Mouse (Mus musculus) cerebellum, postnatal 14 days (tissue): ENCODE data around the gene Ap2m1.

Source experiments
- DNase-seq, 2 experiments: peaks; one replicate each; pipeline ENCODE4 v3.0.0; 2021; ENCODE audit warnings: mixed read lengths in 2 of 2

Gene Ap2m1

DNA sequence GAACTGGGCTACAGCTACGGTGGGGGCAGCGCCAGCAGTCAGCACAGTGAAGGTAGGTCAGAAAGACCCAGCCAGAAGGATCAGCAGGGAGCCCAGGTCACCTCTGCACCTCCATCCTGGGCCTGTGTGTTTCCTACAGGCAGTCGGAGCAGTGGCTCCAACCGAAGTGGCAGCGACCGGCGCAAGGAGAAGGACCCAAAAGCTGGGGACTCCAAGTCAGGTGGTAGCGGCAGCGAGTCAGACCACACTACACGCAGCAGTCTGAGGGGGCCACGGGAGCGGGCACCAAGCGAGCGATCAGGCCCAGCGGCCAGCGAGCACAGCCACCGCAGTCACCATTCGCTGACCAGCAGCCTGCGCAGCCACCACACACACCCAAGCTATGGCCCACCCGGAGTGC lies 4.3 kb upstream of the Ap2m1 start:
- DNase-seq, result no peak

DNA sequence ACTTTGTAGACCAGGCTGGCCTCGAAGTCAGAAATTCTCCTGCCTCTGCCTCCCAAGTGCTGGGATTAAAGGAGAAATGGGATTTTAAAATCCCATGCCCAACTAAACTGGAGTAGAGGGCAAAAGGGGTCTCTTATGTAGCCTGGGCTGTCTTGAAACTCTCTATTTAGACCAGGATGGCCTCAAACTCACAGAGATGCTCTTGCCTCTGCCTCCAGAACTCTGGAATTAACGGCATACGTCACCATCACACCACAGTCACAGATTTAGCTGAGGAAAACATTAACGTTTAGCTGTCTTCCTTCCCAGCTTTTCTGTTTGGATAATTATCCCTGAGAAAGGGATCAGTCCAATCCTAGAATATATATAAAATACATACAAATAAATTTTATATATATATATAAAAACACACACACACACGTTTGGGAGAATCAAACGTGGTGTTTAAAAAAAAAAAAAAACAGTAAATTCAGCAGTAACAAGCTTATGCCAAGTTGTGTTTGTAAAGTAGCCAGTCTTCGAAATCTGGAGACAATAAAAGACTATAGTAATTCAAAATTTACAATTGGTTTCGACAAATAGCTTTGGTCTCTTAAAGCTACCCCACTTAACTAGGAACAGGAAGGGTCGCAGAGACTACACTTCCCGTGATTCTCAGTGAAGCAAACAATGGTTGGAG lies 522 bp upstream of the Ap2m1 start:
- DNase-seq, result no peak

DNA sequence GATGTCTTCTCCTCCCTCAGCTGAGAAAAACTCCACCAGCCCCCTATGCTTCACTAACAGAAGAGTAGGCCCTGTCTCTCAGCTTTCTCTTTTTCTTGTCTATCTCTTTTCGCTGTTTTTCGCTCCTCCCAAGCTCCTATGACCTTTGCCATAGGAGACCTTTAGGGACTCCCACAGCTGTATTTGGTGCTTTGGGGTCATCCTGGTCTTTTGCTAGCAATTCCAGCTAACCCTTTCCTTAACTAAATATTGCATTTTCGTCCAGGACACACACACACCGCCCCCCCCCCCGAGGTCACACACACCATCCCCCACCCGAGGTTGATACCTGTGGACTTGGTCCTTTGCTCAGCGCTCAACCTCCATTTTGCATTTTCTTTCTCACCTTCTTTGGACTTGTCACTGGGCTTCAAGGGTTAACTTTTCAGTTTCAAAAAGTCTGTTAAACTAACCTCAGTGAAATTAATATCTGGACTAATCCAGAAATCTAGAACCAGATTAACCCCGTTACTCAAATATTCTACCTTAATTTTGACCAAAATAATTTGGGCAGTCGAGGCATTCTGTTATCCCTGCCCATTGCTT lies 895 bp downstream of the Ap2m1 start:
- DNase-seq, result no peak

DNA sequence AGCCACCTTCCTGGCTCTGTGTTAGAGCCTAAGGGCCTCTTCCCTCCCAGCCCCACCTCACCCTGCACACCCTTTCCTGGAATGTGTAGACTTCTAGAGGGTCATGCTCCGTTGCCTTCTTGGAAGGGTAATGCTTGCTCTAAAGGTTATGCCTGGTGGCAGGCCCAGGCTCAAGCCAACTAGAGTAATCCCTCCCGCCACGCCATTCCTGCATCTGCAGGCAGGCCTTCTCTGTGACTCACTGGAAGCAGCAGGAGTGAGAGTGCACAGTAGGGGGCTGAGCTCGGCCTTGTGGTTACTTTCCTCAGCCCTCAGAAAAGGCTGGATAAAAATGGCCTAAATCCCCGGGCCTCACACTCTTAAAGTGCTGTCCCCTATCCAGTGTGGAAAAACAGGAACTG lies 1.8 kb downstream of the Ap2m1 start:
- DNase-seq, result peak; percentile 46 to 62

DNA sequence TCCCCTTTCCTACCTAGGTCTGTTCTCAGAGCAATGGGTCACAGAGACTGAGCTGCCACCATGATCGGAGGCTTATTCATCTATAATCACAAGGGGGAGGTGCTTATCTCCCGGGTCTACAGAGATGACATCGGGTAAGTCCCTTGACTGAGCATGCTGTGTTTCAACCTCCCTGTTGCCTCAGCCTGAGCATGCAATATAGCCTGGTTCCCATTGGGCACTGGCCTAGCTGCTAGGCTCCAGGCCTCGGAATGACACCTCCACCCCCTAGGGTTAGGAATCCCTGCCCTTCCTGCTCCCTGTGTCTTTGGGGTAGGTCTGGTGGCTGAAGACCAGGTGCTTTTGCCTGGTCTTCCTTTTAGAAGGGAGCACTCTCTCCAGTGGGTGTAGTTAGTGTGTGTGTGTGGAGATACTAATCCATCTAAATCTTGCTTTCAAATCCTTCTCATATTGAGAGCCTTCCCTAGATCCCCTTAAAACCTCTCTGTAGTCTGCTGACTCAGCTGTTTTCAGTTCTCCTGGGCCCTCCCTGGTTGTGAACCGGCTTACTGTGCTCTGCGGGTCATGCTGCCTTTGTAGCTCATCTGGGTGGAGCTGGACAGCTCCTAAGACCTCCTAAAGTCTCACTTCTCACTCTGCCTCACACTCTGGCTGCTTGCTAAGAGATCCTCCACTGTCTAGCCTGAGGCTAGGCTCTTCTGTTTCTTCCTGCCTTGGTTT lies 2.5 kb downstream of the Ap2m1 start:
- no peak for DNase-seq

DNA sequence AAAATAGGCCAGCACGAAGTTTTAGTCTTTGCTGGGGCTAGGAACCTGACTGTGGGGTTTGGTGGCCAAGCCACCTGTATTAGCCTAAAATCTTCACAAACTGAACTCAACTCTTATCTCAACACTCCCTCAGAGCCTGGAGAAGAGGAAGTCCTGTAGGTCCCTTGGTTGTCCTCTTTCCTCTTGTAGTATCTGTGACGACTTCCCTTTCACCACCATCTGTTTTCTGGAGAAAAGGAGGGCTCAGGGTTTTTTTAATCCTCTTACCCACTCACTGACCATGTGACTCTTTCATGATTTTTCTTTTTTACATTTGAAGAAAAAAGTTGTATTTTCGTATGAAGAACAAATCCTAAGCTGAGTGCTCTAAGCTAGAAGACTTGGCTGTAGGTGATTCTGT lies 4.4 kb downstream of the Ap2m1 start:
- no peak for DNase-seq

DNA sequence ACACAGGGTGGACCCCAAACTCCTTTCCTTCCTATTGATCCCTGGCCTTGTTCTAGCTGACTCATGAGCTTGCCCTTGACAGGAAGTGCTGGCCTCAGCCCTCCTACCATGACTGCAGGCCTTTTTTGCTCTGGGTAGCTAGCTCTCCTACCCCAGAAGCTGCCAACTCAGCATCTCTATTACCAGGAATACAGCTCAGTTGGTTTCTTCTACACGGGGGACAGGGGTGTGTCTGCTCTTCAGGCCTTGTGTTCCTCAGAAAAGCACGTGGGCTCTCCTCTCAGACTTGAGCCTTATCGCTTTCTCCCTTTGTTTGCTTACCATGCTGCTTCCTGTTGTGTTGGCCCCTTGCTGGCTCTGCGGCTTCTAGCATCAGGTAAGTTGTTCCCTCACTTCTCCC lies 5.2 kb downstream of the Ap2m1 start:
- DNase-seq, result no peak

DNA sequence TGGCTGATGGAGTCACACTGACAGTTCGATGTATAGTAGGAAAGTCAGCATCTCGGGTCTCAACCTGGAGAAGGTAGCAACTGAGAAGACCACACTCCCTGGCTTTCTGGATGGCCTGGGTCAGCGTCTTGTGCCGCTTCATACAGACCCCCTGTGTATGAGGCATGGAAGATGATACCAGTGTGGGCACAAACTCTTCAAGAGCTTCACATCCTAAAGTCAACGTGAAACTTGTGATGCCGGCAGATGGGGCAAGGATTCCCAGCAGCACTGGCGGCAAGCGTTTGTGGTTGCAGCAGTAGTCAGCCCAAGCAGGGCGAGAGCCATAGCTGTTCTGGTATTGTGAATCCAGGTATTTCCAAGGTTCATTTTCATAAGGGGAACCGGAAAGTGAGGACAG lies 10.4 kb downstream of the Ap2m1 start:
- no peak for DNase-seq

DNA sequence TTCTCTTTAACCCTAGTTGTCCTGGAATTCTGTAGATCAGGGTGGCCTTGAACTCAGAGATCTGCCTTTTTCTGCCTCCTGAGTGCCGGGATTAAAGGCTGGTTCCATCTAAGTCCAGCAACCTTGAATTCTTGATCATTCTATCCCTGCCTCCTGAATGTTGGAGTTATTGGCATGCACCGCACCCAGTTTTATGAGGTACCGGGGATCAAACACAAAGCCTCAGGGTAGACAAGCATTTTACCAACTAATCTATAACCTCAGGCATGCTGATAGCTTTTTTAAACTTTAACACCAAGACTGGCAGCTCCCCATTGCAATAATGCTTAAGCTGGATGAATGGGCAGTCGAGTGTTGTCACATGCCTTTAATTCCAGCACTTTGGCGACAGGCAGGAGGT lies 12.1 kb downstream of the Ap2m1 start:
- DNase-seq, result no peak

DNA sequence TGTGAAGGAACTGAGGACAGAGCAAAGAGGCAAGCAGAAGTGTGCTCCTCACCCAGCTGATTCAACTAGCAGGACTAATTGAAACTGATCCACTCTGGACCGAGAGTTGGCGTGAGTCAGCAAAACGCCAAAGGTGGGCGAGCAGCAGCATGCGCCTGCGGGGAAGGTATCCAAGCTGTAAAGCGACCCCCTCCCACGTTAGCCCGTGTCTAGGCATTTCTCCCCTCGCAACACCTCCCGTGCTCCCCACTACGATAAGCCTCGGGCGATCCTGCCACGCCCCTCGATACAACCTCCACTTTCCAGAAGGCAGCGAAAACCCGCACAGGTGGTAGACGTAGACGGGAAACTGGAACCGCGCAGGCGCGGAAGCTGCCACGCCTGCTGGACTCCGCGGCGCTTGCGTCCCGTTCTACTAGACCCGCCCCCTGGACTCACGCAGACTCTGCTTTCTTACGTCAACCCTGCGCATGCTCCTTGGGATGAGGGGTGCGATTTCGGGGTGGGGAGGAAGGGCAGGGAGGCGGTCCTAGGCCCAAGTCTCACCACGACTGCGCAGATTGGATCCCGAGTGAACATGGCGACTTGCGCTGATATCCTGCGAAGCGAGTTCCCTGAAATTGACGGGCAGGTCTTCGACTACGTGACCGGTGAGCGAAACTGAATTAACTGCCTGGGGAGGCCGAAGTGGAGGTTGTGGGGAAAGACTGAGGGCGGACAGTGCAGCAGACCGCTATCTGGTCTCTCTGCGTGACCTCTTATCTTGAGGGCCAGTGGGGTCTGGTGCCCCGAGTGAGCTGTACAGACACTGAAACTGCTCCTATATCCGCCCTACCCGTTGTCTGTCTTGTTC lies 13.0 kb downstream of the Ap2m1 start, which contains the start of gene Abcf3:
Abcf3 (plus strand) TSS at position 482 of the 853 bp plus-strand sequence.
- DNase-seq, result peak; percentile 98

DNA sequence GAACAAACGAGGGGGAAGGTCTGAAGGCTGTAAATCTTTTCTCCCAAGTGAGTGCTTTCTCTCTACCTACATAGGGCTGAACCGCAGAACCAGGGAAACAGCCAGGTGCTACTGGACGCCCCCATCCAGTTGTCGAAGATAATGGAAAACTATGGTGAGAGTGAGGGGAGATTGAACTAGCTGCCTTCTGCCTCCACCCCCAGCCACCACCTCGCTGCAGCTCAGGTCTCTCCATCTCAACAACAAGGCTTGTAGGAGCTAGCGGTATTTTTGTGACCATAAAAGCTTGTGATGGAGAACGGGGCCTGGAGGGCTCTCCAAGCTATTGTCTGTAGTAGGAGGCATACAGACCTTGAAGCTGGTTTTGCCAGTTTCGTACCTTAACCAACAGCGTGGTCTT lies 13.9 kb downstream of the Ap2m1 start:
- DNase-seq, result no peak

DNA sequence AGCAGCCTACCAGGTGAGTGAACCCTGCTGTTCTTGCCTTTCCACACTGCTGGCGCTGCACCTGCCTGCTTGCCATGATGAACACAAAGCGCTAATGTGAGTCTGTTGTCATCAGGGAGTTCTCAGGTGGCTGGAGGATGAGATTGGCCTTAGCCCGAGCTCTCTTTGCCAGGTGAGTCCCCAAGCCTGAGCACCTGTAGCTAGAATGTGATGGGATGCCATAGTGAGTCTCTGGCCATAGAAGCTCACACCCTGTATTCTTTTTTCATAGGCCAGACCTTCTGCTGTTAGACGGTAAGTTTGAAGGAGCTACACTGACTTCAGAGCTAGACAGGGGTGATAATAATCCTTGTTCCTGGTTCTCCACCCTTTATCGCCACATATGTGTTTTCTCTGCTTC lies 16.4 kb downstream of the Ap2m1 start:
- no peak for DNase-seq

DNA sequence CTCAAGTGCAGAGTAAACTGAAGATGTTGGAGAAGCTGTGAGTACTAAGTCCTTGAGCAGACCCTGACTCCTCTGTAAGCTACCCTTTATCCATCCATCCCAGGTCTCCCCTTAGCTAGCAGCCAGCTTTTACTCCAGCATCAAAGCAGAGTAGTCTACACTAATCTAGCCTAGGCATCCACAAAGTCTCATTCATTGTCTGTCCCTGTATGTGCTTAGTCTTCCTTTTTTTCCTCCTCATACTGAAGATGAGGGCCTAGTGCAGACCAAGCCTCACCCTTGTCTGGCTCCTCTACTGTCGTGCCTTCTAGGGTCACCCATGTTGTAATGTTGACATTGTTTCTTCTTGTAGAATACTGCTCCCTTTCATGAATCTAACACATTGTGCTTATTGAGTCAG lies 17.3 kb downstream of the Ap2m1 start:
- no peak for DNase-seq

DNA sequence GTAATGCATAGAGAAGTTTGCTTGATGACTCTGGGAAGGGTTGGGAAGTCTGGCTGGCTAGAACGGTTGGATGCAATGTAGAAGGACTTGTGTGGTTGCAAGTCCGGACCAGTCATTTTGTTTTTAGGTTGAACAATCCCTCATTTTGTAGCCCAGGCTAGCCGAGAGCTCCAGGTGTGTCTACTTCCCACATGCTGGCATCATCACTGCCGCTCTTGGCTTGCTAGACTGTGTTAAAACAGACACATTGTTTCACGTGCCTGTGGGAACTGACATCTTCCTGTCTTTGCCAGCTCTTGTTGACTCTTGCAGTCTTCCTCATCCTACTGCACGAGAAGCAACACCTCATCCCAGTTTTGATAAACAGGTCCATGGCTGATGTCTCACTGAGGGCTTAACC lies 19.7 kb downstream of the Ap2m1 start:
- no peak for DNase-seq

DNA sequence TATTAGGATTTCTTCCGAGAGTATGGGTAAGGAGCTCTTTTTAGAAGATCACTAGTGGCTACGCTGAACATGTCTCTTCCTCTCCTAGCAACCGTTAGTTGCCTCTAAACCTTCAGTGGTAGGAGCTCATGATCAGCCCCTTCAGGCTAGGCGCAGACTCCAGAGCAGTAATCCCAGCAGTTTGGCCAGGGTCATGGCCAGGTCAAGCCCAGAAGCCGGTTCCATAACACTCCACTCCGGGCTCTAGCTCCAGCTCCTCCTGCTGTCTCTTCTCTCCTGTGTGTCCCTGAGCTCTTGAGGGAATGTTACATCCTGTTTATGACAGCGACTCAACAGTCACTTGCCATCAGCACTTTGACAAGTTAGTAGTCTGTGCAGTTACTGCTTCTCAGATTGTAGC lies 22.1 kb downstream of the Ap2m1 start:
- DNase-seq, result no peak

DNA sequence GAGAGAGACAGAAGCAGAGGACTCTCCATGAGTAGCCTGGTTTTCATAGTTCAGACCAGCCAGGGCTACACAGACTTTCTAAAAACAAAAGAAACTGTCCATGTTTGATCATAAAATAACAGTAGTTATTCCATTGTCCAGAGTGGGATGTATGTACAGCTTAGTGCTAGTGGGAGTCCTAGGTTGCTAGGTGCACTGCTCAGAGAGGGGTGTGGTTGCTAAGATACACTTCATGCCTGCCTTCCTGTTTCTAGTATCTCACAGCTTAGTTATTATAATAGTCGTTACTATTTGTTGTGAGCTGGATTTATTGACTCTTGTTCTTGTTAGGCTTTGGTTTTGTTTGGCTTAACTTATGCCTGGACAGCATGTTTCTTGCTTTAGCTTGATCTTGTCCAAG lies 29.8 kb downstream of the Ap2m1 start:
- no peak for DNase-seq

DNA sequence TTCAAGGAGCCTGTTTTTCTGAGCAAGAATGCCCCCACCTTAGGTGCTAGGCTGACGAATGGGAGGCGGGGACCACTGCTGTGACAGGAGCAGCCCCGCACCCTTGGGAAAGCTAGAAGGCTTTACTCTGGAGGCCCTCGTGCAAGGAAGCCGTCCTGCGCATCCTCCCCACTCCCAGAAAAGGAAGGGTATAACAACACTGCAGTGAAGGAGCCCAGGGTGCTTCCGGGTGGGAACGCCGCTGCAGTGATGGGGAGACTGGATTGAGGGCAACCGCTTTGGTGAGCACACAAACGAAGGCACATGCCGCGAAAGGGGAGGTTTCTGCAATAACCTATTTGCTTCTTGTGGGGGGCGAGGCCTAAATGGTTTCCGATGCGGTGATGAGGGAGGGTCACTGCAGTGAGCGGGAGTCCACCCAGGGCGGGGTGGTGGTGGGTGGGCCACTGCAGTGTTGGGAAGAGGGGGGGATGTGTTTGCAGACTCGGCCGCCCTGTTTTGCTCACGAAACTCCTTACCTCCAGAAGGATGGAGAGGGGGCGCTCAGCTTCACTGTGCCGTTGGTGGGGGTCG lies 54.2 kb downstream of the Ap2m1 start, which contains the start of gene Vwa5b2:
Vwa5b2 (plus strand) TSS at position 106 of the 573 bp plus-strand sequence.
- peak in 1 of 2 experiments; percentile 48 for DNase-seq

DNA sequence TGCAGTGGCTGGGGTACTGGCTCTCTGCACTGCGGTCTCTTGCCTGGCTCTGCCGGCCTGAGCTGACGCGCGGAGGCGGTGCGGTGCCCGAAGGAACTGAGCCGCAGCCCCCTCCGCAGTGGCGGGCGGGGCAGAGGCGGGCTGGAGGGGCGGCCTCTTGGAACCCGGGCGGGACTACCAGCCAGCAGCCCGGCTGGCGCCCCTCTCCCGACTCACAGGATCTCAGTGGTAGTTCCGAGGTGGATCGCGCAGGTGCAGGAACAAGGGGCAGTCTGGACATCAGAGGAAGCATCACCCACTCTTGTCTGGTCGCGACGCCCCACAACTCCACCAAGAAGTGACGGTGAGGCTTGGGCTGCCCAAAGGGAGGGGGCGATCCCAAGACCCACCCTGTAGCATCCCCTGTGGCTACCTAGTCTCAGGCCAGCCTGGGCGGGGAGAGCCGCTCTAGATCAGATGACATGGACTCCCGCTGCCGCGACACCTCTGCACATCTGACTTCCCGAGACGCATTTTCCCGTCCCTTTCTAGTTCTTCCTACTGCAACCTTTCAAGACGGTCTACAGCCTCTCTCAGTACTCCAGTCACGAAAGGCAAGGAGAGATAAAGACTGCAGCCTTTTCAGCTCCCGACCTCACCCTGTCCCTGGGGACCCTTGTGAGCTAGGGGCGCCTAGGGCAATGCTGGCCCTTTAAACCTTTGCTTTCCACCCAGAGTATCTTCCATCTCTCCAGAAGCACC lies 54.8 kb downstream of the Ap2m1 start:
- peak; percentile 75 to 76 for DNase-seq

DNA sequence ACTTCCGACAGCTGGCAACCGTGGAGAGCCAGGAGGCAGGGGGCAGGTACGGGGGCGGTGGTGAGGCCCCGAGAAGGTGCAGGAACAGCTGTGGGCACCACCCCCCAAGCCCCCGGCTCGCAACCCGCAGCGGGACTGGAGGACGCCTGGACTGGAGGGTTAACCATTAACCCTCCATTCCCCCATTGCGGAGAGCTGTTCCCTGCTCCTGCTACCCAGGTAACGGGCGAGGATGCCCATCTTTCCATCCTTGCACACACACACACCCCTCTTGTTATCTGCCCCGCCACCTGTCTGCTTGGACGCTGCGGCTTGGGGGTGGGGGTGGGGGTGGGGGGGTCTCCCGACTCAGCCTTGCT lies 55.4 kb downstream of the Ap2m1 start:
- DNase-seq, result peak in 1 of 2 experiments; percentile 22

DNA sequence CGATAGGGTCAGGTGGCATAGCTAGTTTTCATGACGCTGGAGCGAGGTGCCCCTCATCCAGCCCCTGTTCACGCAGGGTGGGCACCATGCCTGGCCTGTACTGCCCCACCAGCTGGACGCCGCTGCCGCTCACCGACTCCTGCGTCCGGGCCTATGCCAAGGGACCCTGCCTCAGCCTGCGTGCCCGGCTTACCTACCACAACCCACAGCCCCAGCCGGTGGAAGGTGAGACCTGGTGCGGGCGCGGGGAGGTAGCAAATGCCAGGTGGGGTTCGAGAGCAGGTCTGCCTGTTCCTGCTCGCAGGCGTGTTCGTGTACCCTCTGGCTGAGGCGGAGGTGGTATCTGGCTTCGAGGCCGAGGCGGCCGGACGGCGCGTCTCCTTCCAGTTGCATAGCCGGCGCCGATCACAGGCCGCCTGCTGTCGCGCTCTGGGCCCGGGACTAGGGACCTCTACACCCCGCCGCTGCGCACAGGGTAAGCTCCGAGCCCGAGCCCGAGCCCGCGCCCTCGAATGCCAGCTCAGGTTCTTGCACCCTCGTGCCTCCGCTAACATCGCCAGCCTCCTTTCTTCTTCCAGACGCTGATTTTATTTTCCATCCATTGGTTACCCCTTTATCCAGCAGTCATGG lies 55.9 kb downstream of the Ap2m1 start:
- DNase-seq, result peak; percentile 10 to 39
